Mouse (Mus musculus) adrenal gland, postnatal 36 days (tissue): ENCODE measurements around the gene Lrrc43. TPM values are rescaled to one million over a fixed set of nuclear protein-coding genes. Genes with fewer than 3 reads are reported as not detected.
"Not testable (repeated sequence)": the region's sequence is repeated elsewhere in the genome, so short reads cannot be mapped to it uniquely, and the experiment has no call there.

ENCODE experiments used
- DNase-seq, 2 experiments: peaks; one replicate each; pipeline ENCODE4 v3.0.0; 2021; ENCODE audit warnings: mixed read lengths in 1 of 2
- long read RNA-seq, 2 experiments: library from polyadenylated mRNA; stranded (forward); transcript quantifications; one replicate each; pipeline ENCODE4 v2.0.0; 2021; ENCODE audit warnings: borderline sequencing depth in 2 of 2
- total RNA-seq, 2 experiments: library from RNA; stranded (reverse); gene quantifications; 2 replicates each; pipeline ENCODE4 v1.2.3; 2021

Lrrc43 gene
- total RNA-seq: not detected
- long read RNA-seq, experiment 1: 0 reads
- long read RNA-seq, experiment 2: 0 reads

DNA sequence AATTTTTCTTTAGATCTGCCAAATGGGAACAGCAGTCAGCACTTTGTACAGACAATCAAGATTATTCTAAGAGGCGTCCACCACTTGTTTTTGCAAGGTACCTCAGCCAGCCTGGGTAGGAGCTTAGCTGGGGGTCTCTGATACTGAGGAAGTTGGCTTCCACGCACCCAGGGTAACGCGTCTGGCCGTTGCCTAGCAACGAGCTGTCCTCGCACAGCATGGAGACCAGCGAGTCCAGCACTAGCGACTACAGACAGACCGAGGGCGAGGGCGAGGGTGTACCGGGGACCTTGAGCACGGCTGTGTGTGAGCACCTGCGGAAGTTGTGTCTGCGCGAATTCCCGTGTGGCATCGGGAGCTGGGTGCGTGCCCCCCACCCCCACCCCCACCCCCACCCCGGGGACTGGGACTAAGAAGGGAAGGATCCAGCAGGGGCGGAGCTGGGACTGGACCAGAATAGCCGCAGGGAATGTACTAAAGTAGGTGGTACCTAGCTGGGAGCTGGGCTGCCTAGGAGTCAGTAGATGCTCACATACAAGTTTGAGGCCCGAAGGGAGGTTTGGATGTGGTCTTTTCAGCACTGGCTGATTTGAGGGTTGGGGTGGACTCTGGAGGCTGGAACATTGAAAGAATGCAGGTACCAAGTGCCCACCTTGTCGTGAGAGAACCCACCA lies at the start of gene Lrrc43, which contains the start of gene Il31:
Gene Lrrc43, plus strand, starts transcription at position 194 of the 674 bp plus-strand sequence.
Gene Il31, minus strand, starts transcription at position 378 of the 674 bp plus-strand sequence.
- DNase-seq: no peak

DNA sequence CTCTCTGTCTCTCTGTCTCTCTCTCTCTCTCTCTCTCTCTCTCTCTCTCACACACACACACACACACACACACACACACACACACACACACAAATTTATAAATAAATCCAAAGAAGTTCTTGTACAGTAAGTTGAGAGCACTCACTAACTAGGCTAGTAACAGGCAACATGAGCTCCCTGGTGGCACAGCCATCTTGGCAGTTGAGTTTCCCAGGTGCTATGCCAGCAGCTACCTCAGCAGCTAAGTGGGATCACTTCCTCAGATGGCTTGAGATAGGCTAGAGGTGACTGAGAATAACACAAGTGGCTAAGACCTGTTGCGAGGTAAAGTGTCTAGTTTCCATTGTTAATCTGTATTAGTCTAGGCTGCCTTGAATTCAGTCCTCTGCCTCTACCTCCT lies 49.8 kb upstream of the Lrrc43 start:
- no peak for DNase-seq

DNA sequence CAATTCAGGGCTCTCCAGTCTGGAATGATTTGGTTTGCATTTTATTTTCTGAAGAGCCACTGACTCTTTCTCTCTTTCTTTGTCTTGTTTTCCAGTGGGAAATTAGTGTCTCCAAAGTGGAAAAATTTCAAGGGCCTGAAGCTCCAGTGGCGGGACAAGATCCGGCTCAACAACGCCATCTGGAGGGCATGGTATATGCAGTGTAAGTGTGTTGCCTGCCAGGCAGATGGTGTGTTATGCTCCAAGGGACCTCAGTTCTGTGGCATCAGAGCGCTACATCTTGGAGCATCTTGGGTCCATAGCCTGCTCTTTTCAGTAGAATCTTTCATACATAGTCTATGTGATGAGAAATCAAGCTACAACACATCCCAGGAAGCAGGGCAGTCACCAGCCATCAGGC lies 49.2 kb upstream of the Lrrc43 start:
- peak; percentile 49 to 58 for DNase-seq

DNA sequence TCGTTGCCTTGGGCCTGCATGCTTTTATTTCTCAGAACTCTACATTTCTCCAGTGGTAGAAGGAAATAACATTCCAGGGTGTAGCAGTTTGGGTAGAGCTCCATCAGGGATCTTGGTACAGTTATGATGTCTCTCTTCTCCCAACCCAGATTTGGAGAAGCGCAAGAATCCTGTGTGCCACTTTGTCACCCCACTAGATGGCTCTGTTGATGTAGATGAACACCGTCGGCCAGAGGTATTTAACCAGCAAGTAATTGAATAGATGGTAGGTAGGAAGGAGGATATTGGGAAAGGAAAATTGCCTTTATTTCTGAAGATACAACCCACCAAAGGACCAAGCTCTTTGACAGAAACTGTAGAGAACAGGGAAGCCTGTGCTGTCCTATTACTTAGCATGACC lies 48.4 kb upstream of the Lrrc43 start:
- no peak for DNase-seq

DNA sequence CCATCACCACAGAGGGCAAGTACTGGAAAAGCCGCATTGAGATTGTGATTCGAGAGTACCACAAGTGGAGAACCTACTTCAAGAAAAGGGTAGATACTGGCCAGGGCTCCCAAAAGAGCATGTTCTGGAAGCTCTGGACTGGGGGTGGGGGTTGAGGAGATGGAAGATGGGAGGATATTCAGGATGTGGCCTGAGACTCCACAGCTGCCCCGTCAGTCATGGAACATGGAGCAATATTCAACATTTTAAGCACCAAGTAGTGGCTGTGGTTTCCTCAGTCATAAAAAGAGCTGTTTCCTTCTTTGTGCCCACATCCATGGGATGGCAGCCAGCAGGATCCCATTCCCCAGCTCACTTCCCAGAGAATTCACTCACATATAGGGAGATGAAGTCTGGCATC lies 46.8 kb upstream of the Lrrc43 start:
- no peak for DNase-seq

DNA sequence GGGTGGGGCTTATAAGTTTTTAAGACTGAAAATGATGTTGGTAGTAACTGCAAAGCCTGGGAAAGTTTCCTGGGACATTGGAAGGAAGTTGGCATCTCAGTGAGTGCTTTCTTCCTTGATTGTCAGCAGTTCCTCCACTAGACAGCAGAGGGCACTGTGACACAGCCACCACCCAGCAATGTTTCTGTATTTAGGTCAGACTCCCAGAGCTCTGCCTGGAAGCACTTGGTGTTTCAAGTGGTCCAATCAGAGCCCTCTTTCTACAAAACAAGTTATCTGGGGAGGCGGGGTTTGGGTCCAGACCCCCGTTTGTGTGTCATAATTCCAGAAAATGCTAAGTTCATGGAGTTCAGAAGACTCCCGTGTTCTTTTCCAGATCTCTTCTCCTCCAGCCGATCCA lies 45.0 kb upstream of the Lrrc43 start:
- peak; percentile 69 to 77 for DNase-seq

DNA sequence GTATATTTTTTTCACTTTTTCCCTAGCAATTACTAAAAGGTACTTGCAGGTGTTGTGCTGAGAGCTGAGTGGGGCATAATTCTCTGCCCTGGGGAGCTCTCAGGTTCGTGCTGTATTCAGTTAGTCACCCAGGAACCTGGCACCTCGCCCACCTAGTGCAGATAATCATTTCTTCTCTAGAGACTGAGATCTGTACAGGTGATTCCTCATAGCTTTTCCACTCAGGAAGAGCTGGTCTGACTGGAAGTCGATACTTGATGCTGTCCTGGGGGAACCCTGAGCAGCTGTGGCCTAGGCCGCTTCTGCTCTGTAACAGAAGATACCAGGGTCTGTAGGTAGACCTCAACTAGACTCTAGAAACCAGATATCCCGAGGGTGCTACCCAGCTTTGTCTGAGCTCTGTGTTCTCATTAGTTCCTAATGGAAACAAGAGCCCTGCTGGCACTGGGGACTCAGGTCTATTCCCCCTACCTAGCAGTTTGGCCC lies 44.2 kb upstream of the Lrrc43 start:
- no peak for DNase-seq

DNA sequence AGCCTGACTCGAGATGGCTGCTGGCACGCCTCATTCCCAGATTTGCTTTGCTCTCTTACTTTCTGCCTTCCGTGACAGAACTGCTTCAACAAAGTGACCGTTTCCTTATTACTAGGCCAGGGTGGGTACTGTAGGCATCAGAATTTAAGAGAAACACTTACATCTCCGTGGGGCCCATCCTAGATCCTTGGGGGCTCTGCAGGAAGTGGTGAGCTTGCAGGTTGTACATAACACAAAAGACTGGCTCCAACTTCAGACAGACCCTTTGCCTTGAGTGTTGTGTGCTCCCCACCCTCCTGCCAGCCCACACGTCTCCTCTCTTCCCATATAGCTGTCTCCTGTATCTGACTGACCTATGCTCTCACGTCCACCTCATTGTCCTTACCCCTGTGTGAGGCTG lies 37.2 kb upstream of the Lrrc43 start:
- no peak for DNase-seq

DNA sequence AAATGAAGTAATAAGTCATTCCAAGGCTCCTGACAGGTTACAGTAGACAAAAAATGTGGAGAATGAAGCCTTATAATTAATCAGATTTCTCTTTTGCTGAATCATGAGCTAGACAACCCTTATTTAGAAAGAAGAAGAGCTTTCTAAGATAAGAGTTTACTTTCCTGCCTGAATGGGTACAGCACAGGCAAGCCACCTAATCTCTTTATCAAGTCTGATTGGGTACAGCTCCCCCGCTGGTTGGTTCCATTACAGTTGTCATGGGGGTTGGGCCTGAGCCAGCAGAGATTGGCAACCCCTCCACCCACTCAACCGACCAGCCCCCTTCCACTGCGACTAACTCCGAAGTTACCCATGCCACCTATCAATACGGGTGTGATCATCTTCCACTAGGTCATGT lies 27.7 kb upstream of the Lrrc43 start:
- no peak for DNase-seq

DNA sequence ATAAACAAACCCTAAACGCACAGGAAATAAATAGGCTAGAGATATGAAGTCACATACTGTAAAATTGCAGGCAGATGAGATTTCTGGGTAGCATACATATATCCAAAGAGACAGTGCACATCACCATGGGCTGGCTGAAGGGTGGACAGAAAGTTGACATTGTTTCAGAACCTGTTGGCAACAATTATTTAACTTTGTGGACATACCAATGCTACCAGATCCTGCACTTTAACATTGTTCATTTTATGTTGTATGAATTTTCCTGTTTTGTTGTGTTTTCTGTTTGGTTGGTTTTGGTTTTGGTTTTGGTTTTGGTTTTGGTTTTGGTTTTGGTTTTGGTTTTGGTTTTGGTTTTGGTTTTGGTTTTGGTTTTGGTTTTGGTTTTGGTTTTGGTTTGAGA lies 24.5 kb upstream of the Lrrc43 start:
- DNase-seq: no peak

DNA sequence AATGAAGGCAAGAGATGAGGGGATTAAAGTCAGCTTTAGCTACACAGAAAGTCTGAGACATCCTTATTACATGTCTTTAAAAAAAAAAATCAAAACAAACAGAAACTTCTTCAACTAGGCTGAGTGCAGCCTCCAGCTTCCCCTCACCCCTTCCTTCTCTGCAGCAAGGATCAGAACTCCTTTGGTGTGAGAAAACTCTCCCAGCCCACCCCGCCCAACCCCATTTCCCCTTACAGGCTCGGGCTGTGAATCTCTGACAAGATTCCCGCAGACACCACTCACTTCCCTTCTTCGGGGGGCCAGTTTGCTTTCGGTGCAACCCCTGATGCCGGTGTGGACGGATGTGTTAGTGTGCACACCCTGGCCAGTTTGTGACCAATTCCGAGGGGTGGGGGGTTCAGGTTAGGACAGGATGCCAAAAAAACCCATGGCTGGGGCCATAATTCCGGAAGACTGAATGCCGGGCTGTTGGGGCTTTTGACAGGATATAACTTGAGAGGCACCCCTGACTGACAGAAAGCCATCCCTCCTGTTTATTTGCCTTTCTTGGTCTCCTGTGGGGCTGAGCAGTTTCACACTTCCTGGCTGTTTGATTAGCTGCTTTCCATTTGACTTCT lies 18.2 kb upstream of the Lrrc43 start:
- DNase-seq: no peak

DNA sequence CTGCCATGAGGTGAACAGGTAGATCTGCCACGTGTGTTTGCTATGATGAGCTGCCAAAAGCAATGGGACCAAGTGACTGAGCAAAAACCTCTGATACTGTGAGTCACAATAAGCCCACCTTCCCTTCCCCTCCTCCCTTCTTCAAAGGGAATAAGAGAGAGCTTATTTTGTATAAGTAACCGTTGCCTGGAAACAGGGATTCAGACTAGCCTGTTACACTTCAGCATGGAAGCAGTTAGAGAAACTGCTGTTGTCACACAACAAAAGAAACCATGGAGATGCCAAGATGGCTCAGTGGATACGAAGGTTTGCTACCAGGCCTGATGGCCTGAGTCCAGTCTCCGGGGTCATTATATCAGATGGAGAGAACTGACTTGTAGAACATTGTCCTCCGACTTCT lies 15.3 kb upstream of the Lrrc43 start:
- no peak for DNase-seq

DNA sequence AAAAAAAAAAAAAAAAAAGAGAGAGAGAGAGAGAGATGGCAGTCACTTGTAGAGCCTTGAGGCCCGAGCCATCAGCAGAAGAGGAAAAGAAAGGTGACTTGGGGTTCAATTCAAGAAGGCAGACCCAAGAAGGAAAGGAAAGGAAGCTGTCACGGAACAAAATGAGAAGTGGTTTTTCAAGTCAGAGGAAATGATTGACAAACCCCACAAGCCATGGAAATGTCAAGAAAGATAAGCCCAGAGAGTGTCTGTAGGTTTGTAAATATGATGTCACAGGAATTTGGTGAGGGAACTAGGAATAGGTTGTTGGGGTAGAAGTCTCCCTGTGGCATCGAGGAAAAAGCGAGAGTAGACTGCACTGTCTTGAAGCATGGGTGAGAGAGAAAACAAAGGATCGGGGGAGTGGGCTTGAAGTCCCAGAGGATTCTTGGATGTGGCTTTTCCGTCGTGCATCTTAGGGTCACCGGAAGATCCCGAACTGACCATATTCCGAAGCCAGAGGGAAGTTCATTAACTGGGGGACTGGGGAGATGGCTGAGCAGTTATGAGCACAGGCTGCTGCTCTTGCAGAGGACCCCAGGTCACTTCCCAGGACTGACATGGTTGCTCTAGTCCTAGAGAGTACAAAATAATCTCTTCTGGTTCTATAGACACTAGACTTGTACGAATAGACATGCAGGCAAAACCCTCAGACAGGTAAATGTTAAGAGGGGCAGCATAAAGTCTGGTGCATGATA lies 1.3 kb upstream of the Lrrc43 start:
- no peak for DNase-seq

DNA sequence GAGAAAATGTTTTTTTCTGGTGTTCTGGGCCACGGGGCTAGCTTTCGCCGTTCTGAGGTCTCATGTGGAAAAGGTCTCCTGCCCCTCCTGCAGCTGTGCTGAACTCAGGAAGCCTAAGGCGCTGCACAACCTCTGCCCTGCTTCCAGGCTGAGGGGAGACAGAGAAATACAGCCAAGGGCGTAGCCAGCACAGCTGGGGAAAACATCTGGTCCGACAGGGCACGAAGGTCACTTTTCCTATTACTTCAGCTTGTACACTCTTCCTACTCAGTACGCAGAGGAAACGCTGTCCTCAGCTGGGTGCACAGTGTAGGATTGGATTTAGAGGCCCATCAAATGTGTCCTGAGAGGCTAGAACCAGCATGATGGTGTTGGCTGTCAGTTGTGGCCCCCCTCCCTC lies 830 bp downstream of the Lrrc43 start:
- DNase-seq: no peak

DNA sequence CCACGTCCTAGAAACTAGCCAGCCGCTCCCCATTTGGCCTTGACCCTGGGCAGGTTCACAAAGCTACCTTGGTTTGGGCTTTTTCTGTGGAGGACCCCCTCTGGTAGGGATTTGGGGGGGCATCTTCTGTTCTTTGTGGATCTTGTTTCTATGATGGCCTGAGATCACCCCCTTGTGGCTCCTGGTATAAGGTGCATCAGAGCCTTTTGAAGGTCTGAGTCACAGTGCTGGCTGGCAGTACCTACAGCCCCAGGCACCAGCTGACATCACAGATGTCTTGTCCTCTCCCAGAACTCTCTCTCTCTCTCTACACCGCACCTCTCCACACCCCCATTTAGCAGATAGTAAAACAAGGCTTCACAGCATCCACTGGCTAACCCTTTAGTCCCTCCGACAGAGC lies 10.6 kb downstream of the Lrrc43 start:
- peak; percentile 53 to 61 for DNase-seq

DNA sequence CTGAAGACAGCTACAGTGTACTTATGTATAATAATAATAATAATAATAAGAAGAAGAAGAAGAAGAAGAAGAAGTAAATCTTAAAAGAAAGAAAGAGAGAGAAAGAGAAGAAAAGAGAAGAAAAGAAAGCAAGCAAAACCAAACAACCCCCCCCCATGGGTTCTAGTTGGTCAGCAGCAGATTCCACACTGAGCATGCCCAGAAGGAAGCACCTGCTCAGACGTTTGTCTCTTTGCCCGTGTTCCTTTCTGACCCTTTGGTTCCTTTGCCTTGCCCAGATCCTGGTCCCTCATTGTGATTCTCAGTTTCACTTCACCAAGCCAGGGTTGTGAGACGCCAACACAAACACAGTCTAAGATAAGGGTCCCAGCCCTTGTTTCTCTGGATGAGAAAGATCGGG lies 12.9 kb downstream of the Lrrc43 start:
- no peak for DNase-seq

DNA sequence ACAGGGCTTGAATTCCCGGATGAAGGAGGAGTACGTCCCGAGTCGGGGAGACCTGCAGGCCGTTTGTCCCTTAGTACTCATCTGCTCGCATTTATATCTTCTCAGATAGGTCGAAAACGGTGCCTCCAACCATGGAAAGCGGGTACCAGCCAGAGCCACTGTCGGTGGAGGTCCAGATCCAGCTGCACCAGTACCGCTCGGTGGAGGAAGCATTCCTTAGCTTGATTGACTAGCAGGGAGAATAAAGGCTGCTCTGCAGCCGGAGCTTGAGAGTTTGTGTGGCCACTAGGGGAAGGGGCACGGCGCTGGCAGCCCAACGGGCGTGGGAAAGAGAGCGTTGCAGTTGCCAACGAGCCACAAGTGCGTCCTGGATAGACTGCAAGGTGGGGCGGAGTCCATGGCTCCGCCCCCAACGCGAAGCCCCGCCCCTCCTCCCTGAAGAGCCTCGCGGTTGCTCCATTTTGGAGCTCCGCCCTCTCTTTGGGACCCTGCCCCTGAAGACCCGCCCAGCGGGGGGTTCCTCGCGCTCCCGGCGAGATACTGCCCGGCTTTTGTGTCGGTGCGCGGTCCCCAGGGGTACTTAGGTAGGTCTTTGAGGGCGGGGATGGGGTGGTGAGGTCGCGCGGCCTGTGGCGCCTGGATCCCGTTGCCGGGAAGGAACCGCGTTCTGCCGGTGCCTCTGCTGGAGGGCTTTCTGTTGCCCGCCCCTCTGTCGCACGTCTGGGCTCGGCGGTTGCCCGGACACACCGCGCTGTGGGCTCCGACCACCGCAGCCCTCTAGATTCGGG lies 19.0 kb downstream of the Lrrc43 start:
- DNase-seq: peak; percentile 86 to 93

DNA sequence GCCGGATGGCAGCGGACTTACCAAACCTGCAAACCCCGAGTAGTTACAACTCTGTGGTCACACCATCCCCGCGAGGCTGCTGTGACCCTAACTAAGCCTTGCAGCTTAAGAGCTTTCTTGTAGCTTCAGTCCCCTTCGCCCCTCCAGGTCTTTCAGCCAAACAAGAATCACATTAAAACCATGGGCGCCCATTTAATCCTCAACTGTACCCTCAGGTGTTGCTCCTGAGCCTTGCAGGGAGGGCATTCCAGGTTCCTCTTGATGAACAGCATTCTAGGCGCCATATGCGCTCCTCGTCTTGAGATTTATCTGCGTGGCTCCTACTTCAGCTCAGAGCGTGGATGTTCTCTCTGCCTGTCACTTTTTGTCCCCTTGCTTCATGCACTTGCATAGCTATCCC lies 19.8 kb downstream of the Lrrc43 start:
- DNase-seq: no peak

DNA sequence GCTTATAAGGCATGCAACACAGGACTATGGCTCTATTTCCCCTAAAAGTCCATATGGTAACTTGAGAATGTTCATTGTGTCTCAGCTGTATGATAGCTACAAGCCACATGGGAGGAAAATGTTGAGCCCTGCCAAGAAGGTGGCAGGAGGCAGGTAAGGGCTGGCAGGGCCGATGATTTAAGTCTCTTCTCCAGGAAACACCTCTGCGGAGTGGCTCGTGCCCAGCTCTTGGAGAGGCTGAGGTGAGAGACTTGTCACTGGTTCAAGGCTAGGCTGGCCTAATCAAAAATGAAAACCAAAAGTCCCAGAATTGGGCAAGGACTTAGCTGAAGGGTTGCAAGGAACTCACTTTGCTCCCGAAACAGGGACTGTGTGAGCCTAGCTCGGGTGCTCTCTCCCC lies 21.1 kb downstream of the Lrrc43 start, which contains the start of gene B3gnt4:
Gene B3gnt4, plus strand, starts transcription at position 301 of the 400 bp plus-strand sequence.
- DNase-seq: no peak

DNA sequence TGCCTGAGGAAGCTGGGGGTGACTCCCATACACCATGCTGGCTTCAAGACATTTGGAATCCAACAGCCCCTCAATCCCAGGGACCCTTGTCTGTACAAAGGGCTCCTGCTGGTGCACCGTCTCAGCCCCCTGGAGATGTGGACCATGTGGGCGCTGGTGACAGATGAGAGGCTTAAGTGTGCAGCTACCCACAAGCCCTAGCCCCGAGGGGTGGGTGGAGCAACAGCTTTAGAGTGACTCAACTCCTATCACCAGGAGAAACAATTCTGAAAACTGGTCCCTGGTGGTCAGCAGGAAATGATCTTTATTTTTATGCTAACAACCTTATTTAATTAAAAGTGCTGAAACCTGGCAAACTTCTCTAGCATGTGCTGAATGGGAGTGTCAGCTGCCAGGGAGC lies 22.3 kb downstream of the Lrrc43 start:
- not testable (repeated sequence) for DNase-seq

DNA sequence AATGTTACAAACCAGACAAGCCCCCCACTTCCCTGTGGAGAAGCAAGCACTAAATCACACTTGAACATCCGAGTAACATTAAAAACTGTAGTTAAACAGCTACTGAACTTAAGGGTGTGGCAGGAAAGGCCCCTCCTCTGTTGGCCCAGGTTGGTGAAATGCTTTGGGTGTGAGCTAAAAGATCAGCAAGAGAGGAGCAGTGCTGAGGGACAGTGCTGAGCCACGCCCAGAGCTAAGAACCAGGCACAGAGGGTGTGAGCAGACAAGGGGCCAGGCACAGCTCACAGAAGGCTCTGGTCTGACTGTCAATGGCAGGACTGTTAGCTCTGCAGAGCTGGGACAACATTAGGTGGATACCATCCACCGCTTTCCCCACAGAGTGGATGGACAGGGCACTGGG lies 23.0 kb downstream of the Lrrc43 start:
- no peak for DNase-seq

DNA sequence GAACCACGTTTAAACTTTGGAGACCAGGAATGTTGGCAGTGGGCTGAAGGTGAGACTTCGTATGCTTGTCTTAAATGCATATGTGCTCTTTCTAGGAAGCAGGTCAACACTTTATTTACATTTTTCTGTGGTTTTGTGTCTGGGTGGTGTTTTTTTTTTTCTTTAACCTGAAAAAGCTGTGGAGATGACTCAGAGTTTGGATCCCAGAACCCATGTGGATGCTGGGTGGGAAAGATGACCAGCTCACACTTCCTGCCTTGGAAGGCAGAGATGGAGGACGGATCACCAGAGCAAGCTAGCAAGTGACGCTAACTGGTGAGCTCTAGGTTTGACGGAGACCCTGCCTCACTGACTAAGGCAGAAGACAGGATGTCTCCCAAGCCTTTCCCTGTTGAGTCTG lies 25.8 kb downstream of the Lrrc43 start:
- DNase-seq: no peak
